Mouse (Mus musculus) spleen, adult 18-20 months (tissue): ENCODE data around the gene Relch.
"Not testable (repeated sequence)": the region's sequence is repeated elsewhere in the genome, so short reads cannot be mapped to it uniquely, and the experiment has no call there.

Experiments used
- DNase-seq, 2 experiments: peaks; one replicate each; pipeline ENCODE4 v3.0.0; 2022; ENCODE audit warnings: mixed read lengths in 2 of 2

Gene Relch

GRCm38 (mm10) chr1:105663171-105663961 lies at the start of gene Relch, which contains the start of gene Pign:
Gene Relch, plus strand, starts transcription at chr1:105663861.
Gene Pign, minus strand, starts transcription at chr1:105663677.
- DNase-seq, result peak; percentile 94 to 95

GRCm38 (mm10) chr1:105630481-105630880 lies 33.2 kb upstream of the Relch start:
- DNase-seq, result no peak

GRCm38 (mm10) chr1:105644093-105644492 lies 19.6 kb upstream of the Relch start:
- DNase-seq, result no peak

- no peak for DNase-seq
Observed at GRCm38 (mm10) chr1:105650650-105651049, 13.0 kb upstream of the Relch start.

- no peak for DNase-seq
Observed at GRCm38 (mm10) chr1:105653981-105654380, 9.7 kb upstream of the Relch start.

GRCm38 (mm10) chr1:105660015-105660414 lies 3.6 kb upstream of the Relch start:
- DNase-seq, result no peak

- DNase-seq, result no peak
Observed at GRCm38 (mm10) chr1:105662820-105663170, 866 bp upstream of the Relch start.

GRCm38 (mm10) chr1:105663962-105664812 lies 526 bp downstream of the Relch start:
- DNase-seq, result peak in 1 of 2 experiments; percentile 20

- DNase-seq, result no peak
Observed at GRCm38 (mm10) chr1:105669700-105670099, 6.0 kb downstream of the Relch start.

GRCm38 (mm10) chr1:105674763-105675162 lies 11.1 kb downstream of the Relch start:
- DNase-seq, result no peak

GRCm38 (mm10) chr1:105680587-105680986 lies 16.9 kb downstream of the Relch start:
- DNase-seq, result peak in 1 of 2 experiments; percentile 8

- DNase-seq, result no peak
Observed at GRCm38 (mm10) chr1:105685501-105685900, 21.8 kb downstream of the Relch start.

GRCm38 (mm10) chr1:105695581-105695980 lies 31.9 kb downstream of the Relch start:
- DNase-seq, result no peak

GRCm38 (mm10) chr1:105700984-105701530 lies 37.4 kb downstream of the Relch start:
- DNase-seq, result no peak

- DNase-seq, result no peak
Observed at GRCm38 (mm10) chr1:105709415-105709814, 45.8 kb downstream of the Relch start.

- peak in 1 of 2 experiments; percentile 31 for DNase-seq
Observed at GRCm38 (mm10) chr1:105711227-105711626, 47.6 kb downstream of the Relch start.

GRCm38 (mm10) chr1:105712822-105713221 lies 49.2 kb downstream of the Relch start:
- no peak for DNase-seq

- no peak for DNase-seq
Observed at GRCm38 (mm10) chr1:105718358-105718757, 54.7 kb downstream of the Relch start.

GRCm38 (mm10) chr1:105729246-105729645 lies 65.6 kb downstream of the Relch start:
- not testable (repeated sequence) for DNase-seq

- no peak for DNase-seq
Observed at GRCm38 (mm10) chr1:105735318-105735717, 71.7 kb downstream of the Relch start.

- DNase-seq, result no peak
Observed at GRCm38 (mm10) chr1:105738334-105738733, 74.7 kb downstream of the Relch start.

- DNase-seq, result no peak
Observed at GRCm38 (mm10) chr1:105739493-105739892, 75.8 kb downstream of the Relch start.

- DNase-seq, result no peak
Observed at GRCm38 (mm10) chr1:105742481-105742880, 78.8 kb downstream of the Relch start.
